In genomic region chr9:91406258-91406763, GRCm38 (mm10) we compare ENCODE assay signal across 17 mouse cellular contexts. TPM values are rescaled to one million over a fixed set of nuclear protein-coding genes. Genes with fewer than 3 reads are reported as not detected.
DNase-seq lines count a peak whose midpoint lies in the region; ATAC-seq and TF ChIP-seq lines count a peak whose summit lies in the region.
"Had no signal": no experiment of that assay in that cellular context is flagged by ENCODE, and none has a peak within 500 bp of the region (broad histone marks: within the 10 kb centered on the region; RNA-seq: fewer than 3 reads in every experiment).

No protein-coding gene starts in this region.

- no peaks in the 10 kb centered on the region for H3K36me3 ChIP-seq in forebrain, embryonic 13.5 days (ENCODE audit: poor library complexity, severe bottlenecking)
- H3K36me3 ChIP-seq in hindbrain, embryonic 15.5 days: no peaks in the 10 kb centered on the region
- H3K36me3 ChIP-seq in midbrain, postnatal 0 days (ENCODE audit: insufficient read depth, low read length): no peaks in the 10 kb centered on the region
- H3K36me3 ChIP-seq in stomach, postnatal 0 days (ENCODE audit: control insufficient read depth, insufficient read depth, low read length): no peaks in the 10 kb centered on the region
- H3K36me3 ChIP-seq: limb, embryonic 12.5 days had no signal

- no peak for TF ChIP-seq CTCF in midbrain, postnatal 0 days (IDR thresholded peaks at IDR 0.05)
- TF ChIP-seq CTCF in stomach, postnatal 0 days (IDR thresholded peaks at IDR 0.05; ENCODE audit: low read depth): no peak

- no peaks in the 10 kb centered on the region for H3K9me3 ChIP-seq in forebrain, embryonic 13.5 days (replicated peaks)
- no peaks in the 10 kb centered on the region for H3K9me3 ChIP-seq in hindbrain, embryonic 15.5 days
- no peaks in the 10 kb centered on the region for H3K9me3 ChIP-seq in midbrain, postnatal 0 days (ENCODE audit: low read length)
- H3K9me3 ChIP-seq in stomach, postnatal 0 days (ENCODE audit: control insufficient read depth, low read length): no peaks in the 10 kb centered on the region

- WGBS in forebrain, embryonic 13.5 days: under 1% methylated on average over 6 of the region's 6 CpGs
- WGBS in hindbrain, embryonic 15.5 days: 1% methylated on average over 6 of the region's 6 CpGs
- WGBS in midbrain, postnatal 0 days: 7% methylated on average over 6 of the region's 6 CpGs
- 1% methylated on average over 6 of the region's 6 CpGs for WGBS in stomach, postnatal 0 days

- peak overlapping the region; percentile 63 for H3K9ac ChIP-seq in forebrain, embryonic 13.5 days
- peak overlapping the region; percentile 10; the same call in 1 of the 2 replicates for H3K9ac ChIP-seq in hindbrain, embryonic 15.5 days
- no peak overlapping the region for H3K9ac ChIP-seq in midbrain, postnatal 0 days (replicated peaks; ENCODE audit: low read length, poor library complexity, severe bottlenecking)
- no peak overlapping the region for H3K9ac ChIP-seq in stomach, postnatal 0 days (ENCODE audit: low read length)
- H3K9ac ChIP-seq: limb, embryonic 12.5 days had no signal

- no peak for TF ChIP-seq EP300 in stomach, postnatal 0 days (optimal IDR thresholded peaks at IDR 0.05)

- 0 out of 2 replicates have a peak, but pooled peaks cover 4% of the 10 kb centered on the region for H3K4me1 ChIP-seq in forebrain, embryonic 13.5 days
- H3K4me1 ChIP-seq in hindbrain, embryonic 15.5 days (replicated peaks): no peaks in the 10 kb centered on the region; the same call in 1 of the 2 replicates
- H3K4me1 ChIP-seq in midbrain, postnatal 0 days (ENCODE audit: insufficient read depth, low read length): no peaks in the 10 kb centered on the region
- no peaks in the 10 kb centered on the region for H3K4me1 ChIP-seq in stomach, postnatal 0 days (replicated peaks; ENCODE audit: control insufficient read depth, insufficient read depth)
- H3K4me1 ChIP-seq: limb, embryonic 12.5 days had no signal

- peak overlapping the region; percentile 34 for H3K4me3 ChIP-seq in forebrain, embryonic 13.5 days
- peak overlapping the region; percentile 28 for H3K4me3 ChIP-seq in hindbrain, embryonic 15.5 days
- no peak overlapping the region for H3K4me3 ChIP-seq in midbrain, postnatal 0 days (ENCODE audit: low read depth, low read length)
- H3K4me3 ChIP-seq in stomach, postnatal 0 days (ENCODE audit: low read depth, low read length): no peak overlapping the region
- H3K4me3 ChIP-seq: left cerebral cortex, adult 2 months; limb, embryonic 12.5 days had no signal

- peaks cover 89% of the 10 kb centered on the region for H3K27me3 ChIP-seq in forebrain, embryonic 13.5 days
- peaks cover 75% of the 10 kb centered on the region for H3K27me3 ChIP-seq in hindbrain, embryonic 15.5 days
- H3K27me3 ChIP-seq in midbrain, postnatal 0 days (ENCODE audit: insufficient read depth, low read length): peaks cover 79% of the 10 kb centered on the region
- H3K27me3 ChIP-seq in stomach, postnatal 0 days (ENCODE audit: control insufficient read depth, insufficient read depth, low read length): peaks cover 28% of the 10 kb centered on the region

- peak overlapping the region; percentile 79 for H3K27ac ChIP-seq in forebrain, embryonic 13.5 days
- H3K27ac ChIP-seq in hindbrain, embryonic 15.5 days (replicated peaks): peak overlapping the region; percentile 76
- no peak overlapping the region for H3K27ac ChIP-seq in midbrain, postnatal 0 days (ENCODE audit: low read depth, low read length)
- no peak overlapping the region for H3K27ac ChIP-seq in stomach, postnatal 0 days (replicated peaks)
- H3K27ac ChIP-seq: left cerebral cortex, adult 2 months; limb, embryonic 12.5 days had no signal

- DNase-seq in ES-CJ7 (ENCODE audit: low read depth, low spot score): peak; percentile 26
- DNase-seq in midbrain, postnatal 0 days (ENCODE audit: low spot score): no peak
- no peak for DNase-seq in gastrocnemius, postnatal 4 days (ENCODE audit: low spot score in 2 of 2)
- no peak for DNase-seq in gastrocnemius, adult 8-10 months (ENCODE audit: low spot score in 2 of 2)
- no peak for DNase-seq in right cerebral cortex, adult 2 months (ENCODE audit: low spot score in 2 of 2)
- DNase-seq in stomach, postnatal 0 days (ENCODE audit: low spot score): no peak
- DNase-seq: kidney, adult 18-20 months; kidney, postnatal 25 days; lung, postnatal 36 days; thymus, adult 18-20 months had no signal

- peak overlapping the region; percentile 53 for H3K4me2 ChIP-seq in forebrain, embryonic 13.5 days
- H3K4me2 ChIP-seq in hindbrain, embryonic 15.5 days: peak overlapping the region; percentile 41
- H3K4me2 ChIP-seq in midbrain, postnatal 0 days (ENCODE audit: low read depth, low read length, poor library complexity, severe bottlenecking): peak overlapping the region; percentile 30; the same call in 1 of the 2 replicates
- no peak overlapping the region for H3K4me2 ChIP-seq in stomach, postnatal 0 days (replicated peaks; ENCODE audit: low read depth)
- H3K4me2 ChIP-seq: limb, embryonic 12.5 days had no signal

- no peak for ATAC-seq in forebrain, embryonic 13.5 days
- ATAC-seq in hindbrain, embryonic 15.5 days (ENCODE audit: low FRiP score, low read depth): no peak
- no peak for ATAC-seq in midbrain, postnatal 0 days (ENCODE audit: low FRiP score)
- ATAC-seq in stomach, postnatal 0 days (ENCODE audit: low FRiP score, low TSS enrichment): no peak

RNA-seq across cellular contexts. Expression of gene Zic1, which starts 40.7 kb away (rescaled TPM):
- 10.8 and 15.1 TPM in 2 replicates for polyA plus RNA-seq in forebrain, embryonic 13.5 days (2015; fragmentation: Nextera tagmentation; extraction: Ambion mirVana)
- polyA plus RNA-seq in hindbrain, embryonic 15.5 days (2015; fragmentation: Nextera tagmentation; extraction: Ambion mirVana): 13.5 and 14.8 TPM in 2 replicates
- 91.8 and 146 TPM in 2 replicates for total RNA-seq in midbrain, postnatal 0 days (2014; rRNA removed)
- 4.1 and 8.2 TPM in 2 replicates for polyA plus RNA-seq in midbrain, postnatal 0 days (2015; fragmentation: Nextera tagmentation; extraction: Ambion mirVana)
- total RNA-seq in gastrocnemius, postnatal 4 days (2021): 1 to 10 TPM; 2.2 to 2.4 TPM
- 1 to 10 TPM in 3 of 4 experiments, under 1 TPM in 1; 0.65 to 2.2 (median 1.4) TPM for total RNA-seq in gastrocnemius, adult 8-10 months (2022)
- polyA plus RNA-seq in stomach, postnatal 0 days (2015; fragmentation: Nextera tagmentation; extraction: Ambion mirVana): not detected in 2 replicates
- total RNA-seq: heart, postnatal 25 days had no signal

RNA-seq across cellular contexts. Expression of gene Zic4, which starts 44.1 kb away (rescaled TPM):
- polyA plus RNA-seq in forebrain, embryonic 13.5 days (2015; fragmentation: Nextera tagmentation; extraction: Ambion mirVana): 48.4 and 62.0 TPM in 2 replicates
- 52.6 and 61.6 TPM in 2 replicates for polyA plus RNA-seq in hindbrain, embryonic 15.5 days (2015; fragmentation: Nextera tagmentation; extraction: Ambion mirVana)
- total RNA-seq in midbrain, postnatal 0 days (2014; rRNA removed): 54.7 and 73.4 TPM in 2 replicates
- polyA plus RNA-seq in midbrain, postnatal 0 days (2015; fragmentation: Nextera tagmentation; extraction: Ambion mirVana): 22.2 and 33.5 TPM in 2 replicates
- under 1 TPM; 0.73 to 0.78 TPM for total RNA-seq in gastrocnemius, postnatal 4 days (2021)
- total RNA-seq in gastrocnemius, adult 8-10 months (2022): under 1 TPM in 1 of 4 experiments, not detected in 3; 0.18 TPM
- polyA plus RNA-seq in stomach, postnatal 0 days (2015; fragmentation: Nextera tagmentation; extraction: Ambion mirVana): not detected in 2 replicates
- total RNA-seq: heart, adult 8-10 months; heart, postnatal 25 days had no signal
- polyA plus RNA-seq: liver, embryonic 16.5 days had no signal

Comparison
In these comparisons a context has a peak if more than half of its experiments do, and no peak if none do; other contexts are left out.
1. H3K27ac ChIP-seq: peak in forebrain, embryonic 13.5 days (single experiment) and hindbrain, embryonic 15.5 days (single experiment); none in midbrain, postnatal 0 days (single experiment) and stomach, postnatal 0 days (single experiment).
2. H3K4me3 ChIP-seq: peak in forebrain, embryonic 13.5 days (single experiment) and hindbrain, embryonic 15.5 days (single experiment); none in midbrain, postnatal 0 days (single experiment) and stomach, postnatal 0 days (single experiment).
3. H3K9ac ChIP-seq: peak in forebrain, embryonic 13.5 days (single experiment) and hindbrain, embryonic 15.5 days (single experiment); none in midbrain, postnatal 0 days (single experiment) and stomach, postnatal 0 days (single experiment).
4. RNA of gene Zic4, which starts 44.1 kb away (polyA plus RNA-seq): 48.4 to 62.0 TPM in forebrain, embryonic 13.5 days, 52.6 to 61.6 TPM in hindbrain, embryonic 15.5 days and 22.2 to 33.5 TPM in midbrain, postnatal 0 days; not detected in stomach, postnatal 0 days; every median in the first group is over 10 times any median in the second.